Mouse (Mus musculus): Measurements from ENCODE around the gene 1700020D05Rik.

- no peak for TF ChIP-seq CTCF (conservative IDR thresholded peaks at IDR 0.05; ENCODE audit: low read length)
- no peak for TF ChIP-seq NANOG (IDR thresholded peaks at IDR 0.05; ENCODE audit: borderline replicate concordance, low read length)
- no peak for TF ChIP-seq POU5F1 (IDR thresholded peaks at IDR 0.05; ENCODE audit: borderline replicate concordance, low read length)
Observed at GRCm38 (mm10) chr19:5455568-5455967, 48.0 kb downstream of the 1700020D05Rik start.
